Mouse (Mus musculus) spleen, adult 18-20 months (tissue): Measurements from ENCODE around the gene Cenpn.

ENCODE experiments used
- DNase-seq, 2 experiments: peaks; one replicate each; pipeline ENCODE4 v3.0.0; 2022; ENCODE audit warnings: mixed read lengths in 2 of 2

Cenpn gene

DNA sequence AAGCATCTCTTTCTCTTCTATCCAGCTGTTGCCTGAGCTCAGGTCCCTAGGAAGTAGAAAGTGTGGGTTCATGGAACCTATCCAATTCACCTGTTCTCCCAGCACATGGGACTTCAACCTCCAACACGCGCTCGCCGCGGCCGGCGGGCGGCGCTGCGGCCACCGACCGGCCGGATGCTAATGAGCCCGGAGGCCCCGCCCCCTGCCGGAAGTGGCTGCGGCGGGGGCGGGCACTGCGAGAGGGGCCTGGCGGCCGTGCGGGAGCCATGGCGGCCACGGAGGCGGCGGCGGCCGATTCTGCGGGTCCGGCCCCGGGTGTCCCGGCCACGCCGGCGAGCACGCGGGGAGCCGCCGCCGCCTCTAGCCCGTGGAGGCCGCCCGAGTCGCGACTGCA, 21.6 kb downstream of the Cenpn start, which contains the start of gene Atmin:
Gene Atmin, plus strand, starts transcription at position 233 of the 394 bp plus-strand sequence.
- DNase-seq, result peak; percentile 77 to 88

DNA sequence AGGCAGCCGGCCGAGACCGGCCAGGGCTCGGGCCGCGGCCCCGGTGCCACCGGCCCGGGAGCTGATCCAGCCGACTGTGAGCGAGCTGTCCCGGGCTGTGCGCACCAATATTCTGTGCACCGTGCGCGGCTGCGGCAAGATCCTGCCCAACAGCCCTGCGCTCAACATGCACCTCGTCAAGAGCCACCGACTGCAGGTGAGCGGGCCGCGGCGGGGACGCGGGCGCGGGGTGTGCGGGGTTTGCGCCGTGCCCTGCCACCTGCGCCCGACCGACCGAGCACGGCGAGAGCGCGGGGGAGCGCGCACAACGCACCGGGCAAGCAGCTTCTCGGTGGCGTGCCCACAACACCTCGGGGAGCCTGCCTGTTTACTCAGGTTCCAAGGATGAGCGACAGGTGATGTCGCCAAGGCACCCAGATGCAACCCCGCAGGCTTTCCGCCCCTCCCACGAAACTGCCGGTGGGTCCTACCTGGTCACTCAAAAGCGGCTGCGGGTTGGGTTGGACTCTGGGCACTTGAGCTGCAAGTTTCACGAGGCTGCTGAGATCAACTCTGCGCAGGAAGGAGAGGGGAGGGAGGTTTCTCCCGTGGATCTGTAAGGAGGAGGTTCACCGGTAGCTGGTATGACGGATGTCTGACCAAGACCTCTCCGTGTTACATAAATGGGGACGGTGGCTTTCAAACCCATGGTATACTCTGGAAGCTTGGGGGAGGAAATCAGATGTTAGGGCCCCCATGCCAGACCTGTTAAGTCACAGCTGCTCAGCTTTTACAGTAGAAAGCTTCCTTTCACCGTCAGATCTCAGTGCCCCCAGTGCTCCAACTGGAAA, 22.2 kb downstream of the Cenpn start:
- peak in 1 of 2 experiments; percentile 39 for DNase-seq

DNA sequence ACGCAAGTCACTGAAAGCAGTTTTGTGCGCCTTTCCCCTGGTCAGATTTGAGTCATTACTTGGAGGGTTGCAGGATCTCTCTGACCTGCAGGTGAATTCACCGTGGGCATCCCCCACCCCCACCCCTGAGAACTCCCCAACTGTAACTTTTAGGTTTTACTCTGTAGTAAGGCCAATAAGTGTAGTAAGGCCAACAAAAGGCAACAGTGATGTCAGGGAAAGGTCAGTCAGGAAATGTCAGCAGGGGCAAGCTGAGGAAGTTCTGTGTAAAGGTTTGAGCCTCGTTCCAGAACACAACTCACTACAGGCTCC, 22.8 kb downstream of the Cenpn start:
- no peak for DNase-seq

DNA sequence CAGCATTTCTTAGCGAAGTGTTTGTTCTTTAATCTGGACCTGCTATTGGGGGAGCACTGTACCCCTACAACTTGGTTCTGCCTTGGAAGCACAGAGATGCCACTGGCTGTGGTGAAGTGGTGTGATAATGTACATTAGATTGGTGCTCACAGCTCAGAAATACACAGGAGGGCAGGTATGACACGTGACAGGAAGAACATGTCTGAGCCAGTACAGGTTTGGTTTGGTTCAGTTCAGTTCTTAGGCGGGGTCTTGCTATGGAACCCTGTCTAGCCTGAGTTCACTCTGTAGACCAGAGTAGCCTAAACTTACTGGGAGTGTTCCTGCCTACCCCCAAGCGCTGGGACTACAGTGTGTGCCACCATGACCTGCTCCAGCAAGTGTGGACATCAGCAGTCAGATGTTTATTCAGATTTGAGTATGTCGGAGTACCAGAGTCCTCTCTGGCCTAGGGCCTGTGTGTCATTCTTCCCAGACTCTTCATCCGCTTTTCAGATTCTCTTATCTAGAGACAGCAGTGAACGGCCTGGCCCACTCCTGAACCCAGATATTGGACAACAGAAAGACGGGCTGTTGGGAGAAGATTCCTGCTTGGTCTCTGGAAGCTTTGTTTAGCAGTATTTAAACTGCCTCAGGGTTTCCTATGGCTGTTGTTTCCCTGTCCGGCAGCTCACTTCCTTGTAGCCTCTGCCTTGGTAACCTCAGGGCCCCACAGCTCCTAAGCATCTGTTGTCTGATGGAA, 23.8 kb downstream of the Cenpn start:
- DNase-seq, result no peak

DNA sequence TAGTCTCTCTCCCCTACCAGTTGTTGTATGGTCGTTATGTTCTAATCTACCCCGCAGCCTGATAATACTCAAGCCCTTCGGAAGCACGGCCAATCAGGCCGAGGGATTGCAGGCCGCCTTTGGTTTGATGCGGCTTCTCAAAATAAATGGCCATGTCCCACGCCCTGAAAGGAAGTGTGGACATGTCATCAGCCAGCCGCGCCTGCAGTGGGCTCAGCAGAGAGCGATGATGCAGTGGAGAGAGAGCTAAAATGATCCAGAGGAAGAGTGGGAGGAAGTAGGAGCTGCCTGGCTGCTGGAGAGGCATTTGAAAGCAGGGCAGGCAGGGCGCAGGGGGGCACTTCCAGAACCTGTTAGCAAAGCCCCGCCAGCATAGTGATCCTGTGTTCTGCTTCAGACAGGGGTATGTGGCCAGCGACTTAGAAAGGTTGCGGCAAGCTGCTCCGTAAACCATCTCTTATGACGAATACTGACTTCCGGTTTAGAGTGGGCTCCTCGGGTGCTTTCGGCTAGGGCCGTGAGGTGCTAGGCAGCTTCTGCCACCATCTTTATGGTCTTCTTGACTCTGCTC, 24.8 kb downstream of the Cenpn start:
- no peak for DNase-seq

DNA sequence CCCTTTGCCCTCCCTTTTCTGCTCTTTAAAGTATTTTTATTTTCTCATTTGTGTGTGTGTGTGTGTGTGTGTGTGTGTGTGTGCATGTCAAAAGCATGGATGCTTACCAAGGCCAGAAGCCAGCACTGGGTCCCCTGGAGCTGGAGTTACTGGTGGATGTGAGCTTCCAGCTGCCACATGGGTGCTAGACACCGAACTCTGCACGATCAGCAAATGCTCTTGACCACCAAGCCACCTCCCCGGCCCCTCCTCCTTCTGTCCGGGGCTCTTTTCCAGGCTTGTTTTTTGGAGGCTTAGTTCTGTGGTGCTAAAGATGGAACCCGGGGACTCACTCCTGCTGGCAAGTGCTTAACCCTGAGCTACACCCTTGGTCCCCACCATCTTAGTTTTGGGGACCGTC, 25.3 kb downstream of the Cenpn start:
- no peak for DNase-seq

DNA sequence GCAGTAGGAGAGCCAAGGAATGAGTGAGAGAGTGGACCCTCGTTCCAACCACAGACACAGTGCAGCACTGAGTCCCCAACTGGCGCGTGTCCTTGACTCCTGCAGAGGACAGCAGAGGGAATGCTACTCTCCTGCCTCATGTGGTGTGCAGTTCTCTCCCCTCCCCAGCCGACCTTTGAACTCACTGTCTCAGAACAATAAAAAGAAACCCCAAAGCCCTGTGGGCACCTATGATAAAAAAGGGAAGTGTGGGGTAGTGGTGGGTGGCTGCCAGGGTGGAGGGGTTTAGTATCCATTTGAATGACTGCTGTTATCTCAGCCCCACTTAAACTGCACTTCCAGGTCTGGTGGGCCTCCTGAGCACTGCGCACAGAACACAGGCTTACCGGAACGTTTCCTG, 26.1 kb downstream of the Cenpn start:
- DNase-seq, result no peak

DNA sequence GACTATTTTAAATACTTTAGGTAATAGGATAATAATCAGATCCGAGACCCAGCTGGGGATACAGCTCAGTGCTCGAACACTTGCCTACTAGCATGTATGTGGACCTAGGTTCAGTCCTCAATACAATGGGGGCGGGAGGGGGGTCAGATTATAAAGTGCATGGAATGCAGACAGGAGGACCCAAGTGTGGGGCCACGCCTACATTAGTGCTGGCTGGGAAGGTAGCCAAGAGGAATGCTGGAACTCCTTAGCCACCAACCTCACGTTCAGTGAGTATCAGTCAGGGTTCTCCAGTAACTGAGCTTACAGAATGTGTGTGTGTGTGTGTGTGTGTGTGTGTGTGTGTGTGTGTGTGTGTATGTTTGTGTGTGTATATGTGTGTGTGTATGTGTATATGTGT, 29.8 kb downstream of the Cenpn start:
- no peak for DNase-seq

DNA sequence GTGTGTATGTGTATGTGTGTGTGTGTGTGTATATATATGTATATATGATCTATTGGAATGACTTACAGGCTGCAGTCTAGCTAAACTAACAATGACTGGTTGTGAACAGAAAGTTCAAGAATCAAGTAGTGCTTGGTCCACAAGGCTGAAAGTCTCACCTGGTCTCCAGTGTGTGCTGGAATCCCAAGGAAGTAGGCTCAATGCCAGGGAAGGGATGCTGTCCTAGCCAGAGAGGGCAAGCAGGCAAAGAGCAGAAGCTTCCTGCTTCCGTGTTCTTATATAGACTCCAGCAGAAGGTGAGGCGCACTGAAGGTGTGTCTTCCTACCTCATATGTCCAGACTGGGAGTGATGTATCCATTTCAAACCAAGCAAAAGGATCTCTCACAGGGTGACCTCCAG, 30.2 kb downstream of the Cenpn start:
- DNase-seq, result no peak

DNA sequence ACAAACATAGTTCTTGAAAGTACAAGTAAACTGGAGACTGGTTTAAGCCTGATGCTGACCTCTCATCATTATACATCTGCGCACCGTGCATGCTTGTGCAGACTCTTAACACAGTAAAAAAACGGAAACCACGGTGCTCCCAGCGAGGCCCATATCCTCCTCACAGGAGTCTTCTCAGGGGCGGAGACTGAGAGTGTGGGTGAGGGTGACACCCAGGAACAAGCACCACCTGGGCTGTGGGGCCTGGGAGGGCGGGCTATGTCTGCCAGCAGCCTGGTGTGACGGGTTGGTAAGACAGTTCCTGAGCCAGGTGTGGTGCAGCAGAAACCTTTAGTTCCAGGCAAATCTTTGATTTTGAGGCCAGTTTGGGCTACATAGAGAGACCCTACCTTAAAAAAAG, 30.9 kb downstream of the Cenpn start:
- DNase-seq, result no peak

DNA sequence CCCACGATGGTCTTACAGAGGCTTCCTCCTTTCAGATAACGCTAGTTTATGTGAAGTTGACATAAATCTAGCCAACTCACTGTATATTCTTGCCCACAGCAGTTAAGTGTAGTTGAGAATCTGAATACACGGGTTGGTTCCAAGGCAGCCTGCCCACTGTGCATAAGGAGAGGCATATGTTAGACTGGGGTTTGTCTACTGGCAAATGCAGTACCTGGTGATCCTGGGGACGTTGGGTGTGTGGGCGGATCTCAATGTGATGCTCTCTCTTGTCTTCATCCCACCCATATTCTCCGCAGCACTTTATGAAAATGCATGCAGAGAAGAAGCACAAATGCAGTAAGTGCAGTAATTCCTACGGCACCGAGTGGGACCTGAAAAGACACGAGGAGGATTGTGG, 32.9 kb downstream of the Cenpn start:
- DNase-seq, result no peak

DNA sequence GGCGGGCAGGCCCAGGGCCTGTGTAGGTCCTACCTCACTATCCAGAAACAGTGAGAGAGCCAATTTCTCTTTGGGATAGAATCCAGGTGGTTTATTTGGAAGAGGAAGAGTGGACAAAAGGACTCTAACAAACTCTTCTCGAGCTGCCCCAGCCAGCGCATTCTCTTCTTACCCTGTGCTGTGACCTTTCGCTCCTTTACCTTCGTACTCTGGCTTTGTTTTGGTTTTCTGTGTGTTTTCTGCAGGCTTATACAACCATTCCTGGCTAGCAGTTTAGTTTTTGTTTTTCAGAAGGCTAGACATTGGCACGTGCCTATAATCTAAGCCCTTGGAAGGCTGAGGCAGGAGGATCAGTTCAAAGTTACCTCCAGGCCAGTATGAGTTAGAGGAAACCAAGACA, 48.0 kb downstream of the Cenpn start:
- no peak for DNase-seq

DNA sequence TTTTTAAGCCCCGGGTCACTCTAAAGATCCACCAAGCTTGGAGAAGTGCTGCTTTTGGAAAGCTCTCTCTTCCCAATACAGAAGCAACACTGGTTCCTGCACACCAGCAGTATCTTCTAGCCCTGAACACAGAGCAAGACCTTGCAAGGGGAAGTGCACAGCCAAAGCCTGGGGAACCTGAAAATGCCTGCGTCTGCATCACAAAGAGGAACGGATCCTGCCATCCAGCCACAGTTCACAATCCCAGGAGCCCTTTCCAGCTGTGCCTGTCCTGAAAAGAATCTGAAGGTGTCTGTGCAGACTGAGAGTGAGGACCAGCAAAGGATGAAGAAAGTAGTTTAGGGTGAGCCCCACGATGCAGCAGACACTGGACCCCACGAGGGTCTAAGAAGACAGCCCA, 53.5 kb downstream of the Cenpn start:
- DNase-seq, result no peak

DNA sequence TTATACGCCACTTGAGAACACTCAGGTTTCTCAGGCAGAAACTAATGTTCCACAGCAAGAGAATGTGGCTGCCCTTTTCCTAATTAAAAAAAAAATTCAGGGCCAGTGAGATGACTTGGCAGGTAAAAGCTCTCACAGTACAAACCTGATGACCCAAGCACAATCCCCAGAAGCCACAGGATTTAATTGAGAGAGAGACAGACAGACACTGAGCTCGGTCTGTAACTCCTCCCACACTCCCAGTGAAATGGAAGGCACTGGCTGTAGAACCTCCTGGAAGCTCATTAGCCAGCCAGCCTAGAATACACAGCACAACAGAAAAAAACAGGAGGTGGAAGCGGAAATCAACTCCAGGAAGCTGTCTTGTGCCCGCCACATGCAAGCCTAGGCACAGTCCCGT, 54.1 kb downstream of the Cenpn start:
- no peak for DNase-seq

DNA sequence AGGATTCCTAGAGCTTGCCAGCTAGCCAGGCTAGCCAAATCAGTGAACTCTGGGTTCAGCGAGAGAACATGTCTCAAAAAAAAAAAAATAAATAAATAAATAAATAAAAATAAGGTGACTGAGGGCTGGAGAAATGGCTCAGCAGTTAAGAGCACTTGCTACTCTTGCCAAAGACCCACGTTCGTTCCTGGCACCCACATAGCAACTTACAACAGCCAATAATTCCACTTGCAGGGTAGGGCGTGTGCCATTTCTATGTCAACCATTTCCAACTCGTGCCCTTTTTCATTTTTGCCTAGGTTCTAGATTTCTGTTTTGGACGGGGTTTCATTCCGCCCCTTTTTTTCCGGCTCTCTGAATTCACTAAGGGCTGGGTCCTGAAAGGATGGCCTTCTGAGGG, 56.5 kb downstream of the Cenpn start:
- DNase-seq, result no peak

DNA sequence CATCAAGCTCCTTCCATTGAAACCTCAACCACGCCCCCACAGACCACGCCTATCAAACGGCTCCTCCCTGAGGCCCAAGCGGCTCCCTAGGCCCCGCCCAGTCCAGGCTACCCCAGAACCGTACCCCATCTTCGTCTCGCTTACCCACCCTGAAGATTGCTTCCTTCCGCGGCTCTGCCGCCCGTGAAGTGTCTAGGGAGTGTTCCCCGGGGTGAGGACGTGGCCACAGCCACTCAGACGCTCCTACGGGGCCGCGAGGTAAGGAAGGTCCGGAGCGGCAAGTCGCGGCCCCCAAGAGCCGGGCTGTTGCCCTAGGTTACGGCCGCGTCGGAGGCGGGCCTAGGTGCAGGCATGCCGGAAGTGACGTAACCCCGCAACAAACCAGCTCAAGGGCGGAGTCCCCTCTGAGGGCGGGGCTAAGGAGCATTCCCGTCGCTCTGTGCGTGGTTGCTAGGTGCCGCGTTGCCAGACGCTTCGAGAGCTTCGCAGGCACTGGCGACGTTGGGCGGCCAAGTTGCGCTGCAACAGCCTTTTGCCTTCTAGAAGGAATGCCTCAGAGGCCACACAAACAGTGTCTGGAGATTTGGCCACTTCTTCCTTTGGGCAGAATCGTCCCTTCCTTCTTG, 57.2 kb downstream of the Cenpn start, which contains the start of gene 1700030J22Rik:
Gene 1700030J22Rik, minus strand, starts transcription at position 329 of the 626 bp plus-strand sequence.
- DNase-seq, result peak; percentile 96 to 99

DNA sequence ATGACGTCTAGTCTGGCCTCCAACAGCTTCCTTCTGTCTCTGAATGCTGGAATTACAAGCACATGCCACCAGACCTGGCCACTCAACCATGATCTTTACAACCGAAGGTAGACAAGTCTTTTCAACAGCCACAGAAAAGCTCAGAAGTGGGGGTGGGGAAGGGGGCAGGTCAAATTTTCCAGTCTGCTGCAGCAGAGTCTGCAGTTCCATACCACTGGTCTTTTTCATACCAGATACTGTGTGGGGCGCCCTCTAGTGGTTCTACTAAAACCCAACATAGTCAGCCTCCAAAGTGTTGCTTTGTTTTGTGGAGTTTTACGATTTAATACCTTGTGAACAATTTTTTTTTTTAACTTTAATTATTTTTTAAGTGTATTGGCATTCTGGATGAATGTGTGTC, 58.6 kb downstream of the Cenpn start:
- peak in 1 of 2 experiments; percentile 50 for DNase-seq

DNA sequence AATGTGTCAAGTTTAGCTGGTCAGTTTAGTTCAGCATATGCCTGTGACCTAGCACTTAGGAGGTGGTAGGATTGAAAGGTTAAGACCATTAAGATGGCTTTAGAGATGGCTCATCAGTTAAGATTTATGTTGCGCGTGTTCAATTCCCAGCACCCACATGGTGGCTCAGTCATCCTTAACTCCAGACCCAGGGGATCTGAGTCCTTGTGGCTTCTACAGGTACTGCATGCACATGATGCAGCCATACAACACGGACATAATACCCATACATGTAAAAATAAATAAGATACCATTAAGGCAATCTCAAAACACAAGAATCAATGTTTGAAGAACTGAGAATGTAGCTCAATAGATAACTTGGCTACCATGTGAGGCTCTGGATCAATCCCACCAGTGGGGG, 68.3 kb downstream of the Cenpn start:
- DNase-seq, result no peak
